Mouse (Mus musculus) kidney, adult 2 months (tissue): ENCODE results near the gene Wdhd1.

Experiments
- CTCF ChIP-seq: fragments of 200-500 bp; conservative IDR thresholded peaks from 2 replicates; pipeline ENCODE4 v1.5.1; 2011; ENCODE audit warnings: low read depth, mild to moderate bottlenecking, control low read depth, low read length, moderate library complexity, mixed read lengths; ENCODE audit not compliant: insufficient read depth, insufficient read length
- POLR2A ChIP-seq: fragments of 200-500 bp; IDR thresholded peaks from one replicate; pipeline ENCODE4 v1.6.1; 2011; ENCODE audit warnings: low read depth, low read length, control low read depth

GRCm38 (mm10) chr14:47224476-47225325 is 52.0 kb downstream of the Wdhd1 start:
- TF ChIP-seq CTCF (no peak; the same call in 1 of the 2 replicates), POLR2A (no peak)
